Mouse (Mus musculus) limb, embryonic 14.5 days (tissue): ENCODE measurements around the gene Stau1. TPM values are rescaled to one million over a fixed set of nuclear protein-coding genes. Genes with fewer than 3 reads are reported as not detected.

Source experiments
- ATAC-seq: fragments of 200-750 bp; cut with Nextera tagmentation; 2 replicates; pipeline ENCODE4 v1.8.0; 2017; ENCODE audit warnings: low read depth, moderate number of reproducible peaks, moderate TSS enrichment; ENCODE audit not compliant: low FRiP score
- DNase-seq: peaks from one replicate; pipeline ENCODE4 v3.0.0-alpha.2; 2015; ENCODE audit warnings: low spot score
- H3K27ac ChIP-seq: fragments of 300-500 bp; sonication (generic); replicated peaks from 2 replicates; pipeline ENCODE4 v1.5.1; 2014; ENCODE audit warnings: low read depth, mild to moderate bottlenecking, low read length, moderate library complexity, mixed read lengths
- H3K27me3 ChIP-seq: fragments of 300-500 bp; sonication (generic); 2 replicates; pipeline ENCODE4 v1.6.1; 2014; ENCODE audit warnings: low read length, mixed read lengths; ENCODE audit not compliant: control insufficient read depth, insufficient read depth
- H3K36me3 ChIP-seq: fragments of 300-500 bp; sonication (generic); 2 replicates; pipeline ENCODE4 v1.6.1; 2014; ENCODE audit warnings: mild to moderate bottlenecking, low read length, moderate library complexity, mixed read lengths; ENCODE audit not compliant: control insufficient read depth, insufficient read depth
- H3K4me1 ChIP-seq: fragments of 300-500 bp; sonication (generic); 2 replicates; pipeline ENCODE4 v1.6.1; 2014; ENCODE audit warnings: antibody characterized with exemption, low read length, mixed read lengths; ENCODE audit not compliant: control insufficient read depth, insufficient read depth
- H3K4me2 ChIP-seq: fragments of 300-500 bp; sonication (generic); replicated peaks from 2 replicates; pipeline ENCODE4 v1.6.1; 2014; ENCODE audit warnings: low read depth, mild to moderate bottlenecking, low read length, moderate library complexity; ENCODE audit not compliant: severe bottlenecking
- H3K4me3 ChIP-seq: fragments of 300-500 bp; sonication (generic); replicated peaks from 2 replicates; pipeline ENCODE4 v1.5.1; 2014; ENCODE audit warnings: low read length
- H3K9ac ChIP-seq: fragments of 300-500 bp; sonication (generic); 2 replicates; pipeline ENCODE4 v1.6.1; 2014; ENCODE audit warnings: mild to moderate bottlenecking, low read depth, low read length, moderate library complexity; ENCODE audit not compliant: severe bottlenecking
- H3K9me3 ChIP-seq: fragments of 300-500 bp; sonication (generic); 2 replicates; pipeline ENCODE4 v1.6.1; 2016; ENCODE audit warnings: low read length; ENCODE audit not compliant: control insufficient read depth
- POLR2A ChIP-seq: fragments of 200-500 bp; IDR thresholded peaks from 2 replicates; pipeline ENCODE4 v1.8.0; 2012; ENCODE audit warnings: inconsistent platforms, mild to moderate bottlenecking, moderate library complexity, borderline replicate concordance; ENCODE audit not compliant: insufficient read depth, insufficient read length; ENCODE audit errors: extremely low read depth
- WGBS: fragments of 180-500 bp; shearing (Covaris S2); extraction: QIAGEN DNeasy Blood & Tissue Kit; methylation state at CpG from one replicate; pipeline ENCODE4 v1.1.7; 2014; 5-methylcytosine and 5-hydroxymethylcytosine counted together
- polyA plus RNA-seq, 2 experiments: library from polyadenylated mRNA; depleted of rRNA in 1 of 2; stranded (reverse) in 1 of 2; unstranded in 1 of 2; fragments of >200 nt; fragmentation: Nextera tagmentation in 1 of 2; extraction: Ambion mirVana in 1 of 2; gene quantifications; 2 replicates each; pipeline versions ENCODE4 v1.2.1 to v1.2.3; 2012 to 2014

Stau1 gene
- polyA plus RNA-seq, 2 experiments: 71.4 to 88.8 TPM

DNA sequence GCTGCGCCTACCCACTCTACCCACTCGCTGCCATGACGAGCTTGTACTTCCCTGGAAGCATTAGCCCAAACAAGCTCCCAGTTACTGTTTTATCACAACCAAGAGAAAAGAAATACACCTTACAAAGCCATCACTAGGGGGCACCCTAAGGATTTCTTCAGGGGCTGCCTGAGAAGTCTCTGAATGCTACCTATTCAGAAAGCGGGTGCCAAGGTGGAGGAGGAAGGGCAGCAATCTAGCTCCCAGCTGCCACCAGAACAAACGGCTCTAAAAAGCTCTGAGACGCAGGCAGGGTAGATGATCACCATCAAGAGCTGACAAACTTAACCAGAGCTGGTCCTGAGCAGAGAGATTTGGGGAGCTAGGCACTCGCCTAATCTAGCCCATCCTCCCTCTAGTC, 39.3 kb downstream of the Stau1 start:
- Histone ChIP-seq H3K27me3 (no peaks in the 10 kb centered on the region), H3K9ac (no peak overlapping the region), H3K9me3 (no peaks in the 10 kb centered on the region), H3K36me3 (peaks cover 87% of the 10 kb centered on the region), H3K27ac (no peak overlapping the region), H3K4me2 (no peak overlapping the region), H3K4me1 (no peaks in the 10 kb centered on the region), H3K4me3 (no peak overlapping the region)
- no peak for TF ChIP-seq POLR2A
- DNase-seq (peak; percentile 63), ATAC-seq (no peak)
- WGBS: 55% methylated on average over 7 of the region's 7 CpGs

DNA sequence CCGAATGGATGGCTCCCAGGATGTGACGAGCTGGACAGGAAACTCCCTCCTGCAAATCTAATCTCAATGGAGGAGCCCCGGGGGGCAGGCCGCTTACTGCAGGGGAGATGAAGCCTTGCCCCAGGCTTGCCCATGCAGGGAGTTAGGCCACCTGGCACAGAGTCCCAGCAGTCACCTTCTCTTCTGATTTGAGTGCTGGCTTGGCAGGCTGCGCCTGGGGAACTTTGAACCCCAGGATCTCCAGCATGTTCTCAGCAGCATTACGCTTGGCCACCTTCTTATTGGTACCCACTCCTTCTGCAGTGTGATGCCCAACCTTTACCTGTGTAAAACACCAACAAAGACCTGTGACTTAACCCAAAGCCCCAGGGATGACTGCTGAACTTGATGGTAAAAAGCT, 43.9 kb downstream of the Stau1 start:
- Histone ChIP-seq H3K27me3 (no peaks in the 10 kb centered on the region), H3K27ac (no peak overlapping the region), H3K9me3 (no peaks in the 10 kb centered on the region), H3K4me1 (no peaks in the 10 kb centered on the region), H3K36me3 (peaks cover 93% of the 10 kb centered on the region), H3K4me2 (no peak overlapping the region), H3K9ac (no peak overlapping the region), H3K4me3 (no peak overlapping the region)
- DNase-seq (no peak), ATAC-seq (no peak)
- no peak for TF ChIP-seq POLR2A
- WGBS: 92% methylated on average over 6 of the region's 6 CpGs

DNA sequence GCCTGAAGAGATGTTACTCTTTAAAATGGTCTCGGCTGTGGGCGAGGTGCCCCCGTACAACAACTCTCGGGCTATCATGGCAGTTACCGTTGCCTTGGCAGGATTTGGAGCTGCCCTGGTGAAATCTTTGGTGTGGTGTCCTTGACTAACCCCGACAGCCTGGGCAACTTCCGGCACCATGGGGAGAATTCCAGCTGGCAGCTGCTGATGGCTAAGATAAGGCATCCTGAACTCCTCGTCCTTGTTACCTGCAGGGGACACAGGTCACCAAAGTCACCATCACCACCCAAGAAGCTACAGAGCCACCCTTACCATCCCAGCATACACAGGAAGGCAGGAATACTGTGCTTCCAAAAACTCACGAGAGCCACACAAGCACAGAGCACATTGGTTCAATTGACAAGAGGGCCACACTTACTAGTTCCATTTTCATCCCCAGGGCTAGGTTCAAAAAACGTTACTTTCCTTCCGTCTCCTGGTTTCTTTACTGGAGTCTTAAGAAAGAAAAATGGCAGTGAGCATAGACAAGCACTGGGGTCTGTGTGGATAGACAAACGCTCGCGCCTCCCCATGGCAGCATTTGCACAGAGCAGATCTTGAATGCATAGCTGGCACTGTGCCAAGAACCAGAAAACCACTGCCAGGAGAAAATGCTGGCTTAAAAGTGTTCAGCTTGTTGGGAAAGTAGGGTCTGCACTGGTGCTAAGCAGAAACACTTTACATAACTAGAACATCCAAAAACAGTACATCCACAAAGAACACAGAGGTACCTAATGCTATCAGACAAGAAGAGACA, 45.0 kb downstream of the Stau1 start:
- H3K4me1 ChIP-seq: no peaks in the 10 kb centered on the region
- H3K4me3 ChIP-seq: no peak overlapping the region
- H3K36me3 ChIP-seq: peaks cover 96% of the 10 kb centered on the region
- DNase-seq (peak; percentile 35), ATAC-seq (no peak)
- H3K4me2 ChIP-seq: no peak overlapping the region
- no peaks in the 10 kb centered on the region for H3K27me3 ChIP-seq
- WGBS: 83% methylated on average over 14 of the region's 14 CpGs
- no peak for TF ChIP-seq POLR2A
- no peak overlapping the region for H3K27ac ChIP-seq
- no peaks in the 10 kb centered on the region for H3K9me3 ChIP-seq
- H3K9ac ChIP-seq: no peak overlapping the region

DNA sequence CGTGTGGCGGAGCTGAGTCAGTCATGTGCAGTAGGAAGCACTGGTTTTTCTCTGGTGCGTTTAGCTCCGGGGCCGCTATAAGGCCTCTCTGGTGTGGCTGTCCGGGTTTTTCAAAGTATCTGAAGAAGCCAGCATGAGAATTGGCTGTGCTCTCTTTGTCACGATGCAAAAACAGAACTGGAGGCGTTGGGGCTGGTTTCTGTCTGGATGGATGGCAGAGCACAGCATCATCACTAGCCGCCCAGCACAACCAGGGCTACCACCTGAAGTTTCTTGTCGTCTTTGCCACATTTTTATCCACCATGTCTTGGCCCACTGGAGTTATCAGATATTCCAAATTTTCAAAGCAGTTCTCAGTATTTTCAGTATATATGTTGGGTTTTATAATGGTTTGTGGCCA, 47.2 kb downstream of the Stau1 start:
- 91% methylated on average over 10 of the region's 10 CpGs for WGBS
- H3K9ac ChIP-seq: no peak overlapping the region
- H3K4me3 ChIP-seq: no peak overlapping the region
- ATAC-seq (no peak), DNase-seq (no peak)
- H3K4me1 ChIP-seq: no peaks in the 10 kb centered on the region
- H3K4me2 ChIP-seq: no peak overlapping the region
- no peak overlapping the region for H3K27ac ChIP-seq
- H3K9me3 ChIP-seq: no peaks in the 10 kb centered on the region
- TF ChIP-seq POLR2A: no peak
- H3K27me3 ChIP-seq: no peaks in the 10 kb centered on the region
- peaks cover 93% of the 10 kb centered on the region for H3K36me3 ChIP-seq

DNA sequence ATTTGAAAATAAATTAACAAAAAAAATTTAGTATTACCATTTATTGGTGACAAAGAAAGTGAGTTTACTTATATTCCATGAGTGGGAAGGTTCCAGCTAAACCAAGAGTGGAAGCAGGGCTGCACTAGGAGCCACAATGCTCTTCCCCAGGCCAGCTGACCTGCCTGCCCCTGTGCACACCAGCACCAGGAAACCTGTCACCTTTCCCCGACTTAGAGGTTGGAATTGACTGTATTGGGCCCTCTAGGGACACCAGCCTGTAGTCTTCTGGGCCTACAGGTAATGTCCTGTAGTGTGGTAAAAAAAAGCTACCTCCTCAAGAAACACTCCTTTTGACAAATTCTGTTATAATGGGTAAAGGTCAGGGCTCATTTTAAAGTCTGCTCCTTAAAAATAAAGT, 47.9 kb downstream of the Stau1 start:
- no peak overlapping the region for H3K4me2 ChIP-seq
- TF ChIP-seq POLR2A: no peak
- no peak overlapping the region for H3K27ac ChIP-seq
- H3K9me3 ChIP-seq: no peaks in the 10 kb centered on the region
- peaks cover 92% of the 10 kb centered on the region for H3K36me3 ChIP-seq
- no peak overlapping the region for H3K4me3 ChIP-seq
- ATAC-seq (no peak), DNase-seq (no peak)
- H3K27me3 ChIP-seq: no peaks in the 10 kb centered on the region
- H3K9ac ChIP-seq: no peak overlapping the region
- WGBS: 68% methylated on average over 1 of the region's 1 CpGs
- no peaks in the 10 kb centered on the region for H3K4me1 ChIP-seq
